Mouse (Mus musculus) ZHBTc4 (cell line): ENCODE data around the gene Hist4h4.
"Not testable (repeated sequence)": the region's sequence is repeated elsewhere in the genome, so short reads cannot be mapped to it uniquely, and the experiment has no call there.

Source experiments
- DNase-seq: peaks from one replicate; pipeline ENCODE4 v3.0.0-alpha.2; 2011; ENCODE audit warnings: low read depth, low spot score

Gene Hist4h4

GRCm38 (mm10) chr6:136815381-136815780, 11.2 kb upstream of the Hist4h4 start:
- no peak for DNase-seq

- DNase-seq = peak; percentile 53
Measured at GRCm38 (mm10) chr6:136813117-136813516, 8.9 kb upstream of the Hist4h4 start.

GRCm38 (mm10) chr6:136811196-136811595, 7.0 kb upstream of the Hist4h4 start:
- DNase-seq = no peak

- DNase-seq = no peak
Measured at GRCm38 (mm10) chr6:136809673-136810072, 5.5 kb upstream of the Hist4h4 start.

- DNase-seq = peak; percentile 35
Measured at GRCm38 (mm10) chr6:136809077-136809476, 4.9 kb upstream of the Hist4h4 start.

- peak; percentile 51 for DNase-seq
Measured at GRCm38 (mm10) chr6:136808631-136809046, 4.4 kb upstream of the Hist4h4 start.

- DNase-seq = peak; percentile 99
Measured at GRCm38 (mm10) chr6:136808014-136808417, 3.8 kb upstream of the Hist4h4 start, which contains the start of gene H2afj. Gene H2afj, plus strand, starts transcription at chr6:136808244.

- no peak for DNase-seq
Measured at GRCm38 (mm10) chr6:136807395-136808013, 3.3 kb upstream of the Hist4h4 start.

- DNase-seq = peak; percentile 34
Measured at GRCm38 (mm10) chr6:136806819-136807218, 2.6 kb upstream of the Hist4h4 start.

- DNase-seq = no peak
Measured at GRCm38 (mm10) chr6:136805409-136805775, 1.2 kb upstream of the Hist4h4 start.

- no peak for DNase-seq
Measured at GRCm38 (mm10) chr6:136804705-136805408, 642 bp upstream of the Hist4h4 start.

- DNase-seq = no peak
Measured at GRCm38 (mm10) chr6:136803093-136803738, 999 bp downstream of the Hist4h4 start.

GRCm38 (mm10) chr6:136801274-136801673, 2.9 kb downstream of the Hist4h4 start:
- DNase-seq = no peak

GRCm38 (mm10) chr6:136800710-136801109, 3.5 kb downstream of the Hist4h4 start:
- DNase-seq = no peak

GRCm38 (mm10) chr6:136797874-136798693, 6.1 kb downstream of the Hist4h4 start:
- DNase-seq = not testable (repeated sequence)

- DNase-seq = no peak
Measured at GRCm38 (mm10) chr6:136795850-136796249, 8.4 kb downstream of the Hist4h4 start.

GRCm38 (mm10) chr6:136795110-136795509, 9.1 kb downstream of the Hist4h4 start:
- DNase-seq = no peak

GRCm38 (mm10) chr6:136793831-136794525, 10.2 kb downstream of the Hist4h4 start:
- no peak for DNase-seq

GRCm38 (mm10) chr6:136792884-136793758, 11.1 kb downstream of the Hist4h4 start:
- no peak for DNase-seq

- DNase-seq = no peak
Measured at GRCm38 (mm10) chr6:136789391-136789971, 14.7 kb downstream of the Hist4h4 start.
